Mouse (Mus musculus): ENCODE data around the gene Arhgap45. TPM values are rescaled to one million over a fixed set of nuclear protein-coding genes. Genes with fewer than 3 reads are reported as not detected.

Arhgap45 gene
- polyA plus RNA-seq, 1 experiment from 2014 or later = 2.0 TPM

GRCm38 (mm10) chr10:80048396-80048795 is 31.9 kb downstream of the Arhgap45 start:
- Histone ChIP-seq H3K9ac (ENCODE audit: low read length) (no peak overlapping the region), H3K4me1 (replicated peaks; ENCODE audit: control insufficient read depth, insufficient read depth) (no peaks in the 10 kb centered on the region; the same call in 1 of the 2 replicates), H3K9me3 (ENCODE audit: control insufficient read depth, low read length) (no peaks in the 10 kb centered on the region), H3K36me3 (ENCODE audit: control insufficient read depth, insufficient read depth, low read length) (no peaks in the 10 kb centered on the region), H3K4me3 (ENCODE audit: low read depth, low read length) (no peak overlapping the region), H3K27me3 (ENCODE audit: control insufficient read depth, insufficient read depth, low read length) (no peaks in the 10 kb centered on the region), H3K27ac (replicated peaks) (0 out of 2 replicates have a peak overlapping the region, but pooled peaks have one; percentile 8), H3K4me2 (replicated peaks; ENCODE audit: low read depth) (no peak overlapping the region)
- no peak for DNase-seq (ENCODE audit: low spot score)
- WGBS = 36% methylated on average over 5 of the region's 5 CpGs
- no peak for TF ChIP-seq CTCF (IDR thresholded peaks at IDR 0.05; ENCODE audit: low read depth)
- no peak for ATAC-seq (ENCODE audit: low FRiP score, low TSS enrichment)

- WGBS = 47% methylated on average over 3 of the region's 3 CpGs
- no peak for DNase-seq (ENCODE audit: low spot score)
- no peak overlapping the region for H3K9ac ChIP-seq (ENCODE audit: low read length)
Measured at GRCm38 (mm10) chr10:80048834-80049233, 32.4 kb downstream of the Arhgap45 start.

GRCm38 (mm10) chr10:80050244-80050643 is 33.8 kb downstream of the Arhgap45 start:
- H3K9ac ChIP-seq (ENCODE audit: low read length) = no peak overlapping the region
- no peaks in the 10 kb centered on the region; the same call in 1 of the 2 replicates for H3K4me1 ChIP-seq (replicated peaks; ENCODE audit: control insufficient read depth, insufficient read depth)
- no peaks in the 10 kb centered on the region for H3K9me3 ChIP-seq (ENCODE audit: control insufficient read depth, low read length)
- no peak overlapping the region for H3K4me3 ChIP-seq (ENCODE audit: low read depth, low read length)
- no peak for ATAC-seq (ENCODE audit: low FRiP score, low TSS enrichment)
- no peaks in the 10 kb centered on the region for H3K27me3 ChIP-seq (ENCODE audit: control insufficient read depth, insufficient read depth, low read length)
- H3K36me3 ChIP-seq (ENCODE audit: control insufficient read depth, insufficient read depth, low read length) = no peaks in the 10 kb centered on the region
- no peak overlapping the region for H3K4me2 ChIP-seq (replicated peaks; ENCODE audit: low read depth)
- H3K27ac ChIP-seq (replicated peaks) = no peak overlapping the region
- no peak for TF ChIP-seq CTCF (IDR thresholded peaks at IDR 0.05; ENCODE audit: low read depth)
- TF ChIP-seq EP300 (optimal IDR thresholded peaks at IDR 0.05) = no peak
- DNase-seq (ENCODE audit: low spot score) = no peak
- 43% methylated on average over 6 of the region's 6 CpGs for WGBS

More at GRCm38 (mm10) chr10:80048834-80049233, 32.4 kb downstream of the Arhgap45 start:
- no peak for TF ChIP-seq EP300 (optimal IDR thresholded peaks at IDR 0.05)
- TF ChIP-seq CTCF (IDR thresholded peaks at IDR 0.05; ENCODE audit: low read depth) = no peak
- ATAC-seq (ENCODE audit: low FRiP score, low TSS enrichment) = no peak
- Histone ChIP-seq H3K9me3 (ENCODE audit: control insufficient read depth, low read length) (no peaks in the 10 kb centered on the region), H3K4me2 (replicated peaks; ENCODE audit: low read depth) (no peak overlapping the region), H3K27me3 (ENCODE audit: control insufficient read depth, insufficient read depth, low read length) (no peaks in the 10 kb centered on the region), H3K36me3 (ENCODE audit: control insufficient read depth, insufficient read depth, low read length) (no peaks in the 10 kb centered on the region), H3K27ac (replicated peaks) (0 out of 2 replicates have a peak overlapping the region, but pooled peaks have one; percentile 8), H3K4me1 (replicated peaks; ENCODE audit: control insufficient read depth, insufficient read depth) (no peaks in the 10 kb centered on the region; the same call in 1 of the 2 replicates), H3K4me3 (ENCODE audit: low read depth, low read length) (no peak overlapping the region)

- Histone ChIP-seq H3K9ac (ENCODE audit: low read length) (no peak overlapping the region), H3K4me3 (ENCODE audit: low read depth, low read length) (no peak overlapping the region), H3K4me1 (replicated peaks; ENCODE audit: control insufficient read depth, insufficient read depth) (no peaks in the 10 kb centered on the region; the same call in 1 of the 2 replicates), H3K27me3 (ENCODE audit: control insufficient read depth, insufficient read depth, low read length) (no peaks in the 10 kb centered on the region), H3K27ac (replicated peaks) (peak overlapping the region; percentile 75), H3K9me3 (ENCODE audit: control insufficient read depth, low read length) (no peaks in the 10 kb centered on the region), H3K36me3 (ENCODE audit: control insufficient read depth, insufficient read depth, low read length) (no peaks in the 10 kb centered on the region), H3K4me2 (replicated peaks; ENCODE audit: low read depth) (no peak overlapping the region)
- ATAC-seq (ENCODE audit: low FRiP score, low TSS enrichment) (no peak), DNase-seq (ENCODE audit: low spot score) (no peak)
- 42% methylated on average over 15 of the region's 15 CpGs for WGBS
- no peak for TF ChIP-seq CTCF (IDR thresholded peaks at IDR 0.05; ENCODE audit: low read depth)
- no peak for TF ChIP-seq EP300 (optimal IDR thresholded peaks at IDR 0.05)
Measured at GRCm38 (mm10) chr10:80050885-80051617, 34.6 kb downstream of the Arhgap45 start.

- Histone ChIP-seq H3K4me1 (replicated peaks; ENCODE audit: control insufficient read depth, insufficient read depth) (no peaks in the 10 kb centered on the region; the same call in 1 of the 2 replicates), H3K36me3 (ENCODE audit: control insufficient read depth, insufficient read depth, low read length) (peaks cover 5% of the 10 kb centered on the region), H3K4me2 (replicated peaks; ENCODE audit: low read depth) (no peak overlapping the region), H3K27ac (replicated peaks) (peak overlapping the region; percentile 75), H3K9me3 (ENCODE audit: control insufficient read depth, low read length) (no peaks in the 10 kb centered on the region), H3K9ac (ENCODE audit: low read length) (peak overlapping the region; percentile 13; the same call in 1 of the 2 replicates), H3K27me3 (ENCODE audit: control insufficient read depth, insufficient read depth, low read length) (no peaks in the 10 kb centered on the region), H3K4me3 (ENCODE audit: low read depth, low read length) (no peak overlapping the region)
- TF ChIP-seq CTCF (IDR thresholded peaks at IDR 0.05; ENCODE audit: low read depth) (no peak), EP300 (optimal IDR thresholded peaks at IDR 0.05) (no peak)
- WGBS = 34% methylated on average over 13 of the region's 14 CpGs
- DNase-seq (ENCODE audit: low spot score) = peak; percentile 74
- peak; percentile 35 for ATAC-seq (ENCODE audit: low FRiP score, low TSS enrichment)
Measured at GRCm38 (mm10) chr10:80051618-80052373, 35.3 kb downstream of the Arhgap45 start.

Data from stomach, postnatal 0 days (tissue).